Mouse (Mus musculus) liver, embryonic 12.5 days (tissue): ENCODE measurements around the gene Comtd1. TPM values are rescaled to one million over a fixed set of nuclear protein-coding genes. Genes with fewer than 3 reads are reported as not detected.
A peak's percentile ranks its signal among the peaks of the same experiment; 100 is the strongest.

ENCODE experiments used
- ATAC-seq: fragments of 200-750 bp; cut with Nextera tagmentation; 2 replicates; pipeline ENCODE4 v1.8.0; 2017; ENCODE audit warnings: moderate number of reproducible peaks, mild to moderate bottlenecking, moderate library complexity
- H3K27ac ChIP-seq: fragments of 300-500 bp; sonication (generic); 2 replicates; pipeline ENCODE4 v1.5.1; 2016; ENCODE audit warnings: mild to moderate bottlenecking
- H3K27me3 ChIP-seq: fragments of 300-500 bp; sonication (generic); replicated peaks from 2 replicates; pipeline ENCODE4 v1.6.1; 2016; ENCODE audit warnings: mild to moderate bottlenecking, moderate library complexity
- H3K36me3 ChIP-seq: fragments of 300-500 bp; sonication (generic); 2 replicates; pipeline ENCODE4 v1.6.1; 2016; ENCODE audit warnings: mild to moderate bottlenecking, moderate library complexity
- H3K4me1 ChIP-seq: fragments of 300-500 bp; sonication (generic); 2 replicates; pipeline ENCODE4 v1.6.1; 2016
- H3K4me2 ChIP-seq: fragments of 300-500 bp; sonication (generic); 2 replicates; pipeline ENCODE4 v1.6.1; 2016; ENCODE audit warnings: mild to moderate bottlenecking, moderate library complexity
- H3K4me3 ChIP-seq: fragments of 300-500 bp; sonication (generic); 2 replicates; pipeline ENCODE4 v1.5.1; 2016; ENCODE audit warnings: mild to moderate bottlenecking, moderate library complexity
- H3K9ac ChIP-seq: fragments of 300-500 bp; sonication (generic); 2 replicates; pipeline ENCODE4 v1.6.1; 2016; ENCODE audit warnings: mild to moderate bottlenecking, moderate library complexity
- H3K9me3 ChIP-seq: fragments of 300-500 bp; sonication (generic); replicated peaks from 2 replicates; pipeline ENCODE4 v1.6.1; 2016; ENCODE audit warnings: mild to moderate bottlenecking, moderate library complexity
- WGBS: fragments of 180-500 bp; shearing (Covaris S2); methylation state at CpG from one replicate; pipeline ENCODE4 v1.1.7; 2016; ENCODE audit not compliant: insufficient replicate concordance; 5-methylcytosine and 5-hydroxymethylcytosine counted together
- polyA plus RNA-seq: library from polyadenylated mRNA; unstranded; fragments of >200 nt; fragmentation: Nextera tagmentation; extraction: Ambion mirVana; gene quantifications from 2 replicates; pipeline ENCODE4 v1.2.1, GENCODE M21; 2016

Comtd1 gene
- polyA plus RNA-seq, 1 experiment from 2014 or later, result 41.3 TPM

- ATAC-seq, result peak; percentile 58
- Histone ChIP-seq H3K4me1 (peaks cover 91% of the 10 kb centered on the region), H3K36me3 (peaks cover 16% of the 10 kb centered on the region), H3K4me2 (peak overlapping the region; percentile 59), H3K9ac (peak overlapping the region; percentile 49), H3K27me3 (no peaks in the 10 kb centered on the region), H3K4me3 (peak overlapping the region; percentile 16), H3K27ac (peak overlapping the region; percentile 92), H3K9me3 (no peaks in the 10 kb centered on the region)
- WGBS, result 43% methylated on average over 24 of the region's 24 CpGs
Measured at GRCm38 (mm10) chr14:21850419-21851127, 1.8 kb upstream of the Comtd1 start.

GRCm38 (mm10) chr14:21849524-21850418 is 994 bp upstream of the Comtd1 start:
- WGBS, result 65% methylated on average over 13 of the region's 13 CpGs
- Histone ChIP-seq H3K4me1 (peaks cover 93% of the 10 kb centered on the region), H3K27ac (peak overlapping the region; percentile 92), H3K9me3 (no peaks in the 10 kb centered on the region), H3K9ac (peak overlapping the region; percentile 49), H3K4me3 (peak overlapping the region; percentile 16), H3K4me2 (peak overlapping the region; percentile 59), H3K36me3 (peaks cover 24% of the 10 kb centered on the region), H3K27me3 (no peaks in the 10 kb centered on the region)
- ATAC-seq, result peak; percentile 28

- peaks cover 93% of the 10 kb centered on the region for H3K4me1 ChIP-seq
- H3K4me2 ChIP-seq, result peak overlapping the region; percentile 100
- WGBS, result under 1% methylated on average over 50 of the region's 50 CpGs
- peaks cover 46% of the 10 kb centered on the region for H3K36me3 ChIP-seq
- peak; percentile 7; the same call in 1 of the 2 replicates for ATAC-seq
- H3K27ac ChIP-seq, result peak overlapping the region; percentile 90
- H3K9ac ChIP-seq, result peak overlapping the region; percentile 87
- peak overlapping the region; percentile 74 for H3K4me3 ChIP-seq
- H3K9me3 ChIP-seq, result no peaks in the 10 kb centered on the region
- no peaks in the 10 kb centered on the region for H3K27me3 ChIP-seq
Measured at GRCm38 (mm10) chr14:21847381-21848165, 1.2 kb downstream of the Comtd1 start.

- Histone ChIP-seq H3K36me3 (peaks cover 53% of the 10 kb centered on the region), H3K9me3 (no peaks in the 10 kb centered on the region), H3K4me3 (peak overlapping the region; percentile 74), H3K27me3 (no peaks in the 10 kb centered on the region), H3K9ac (peak overlapping the region; percentile 87; the same call in 1 of the 2 replicates), H3K4me2 (peak overlapping the region; percentile 100), H3K4me1 (peaks cover 93% of the 10 kb centered on the region), H3K27ac (peak overlapping the region; percentile 90)
- 18% methylated on average over 10 of the region's 10 CpGs for WGBS
- no peak for ATAC-seq
Measured at GRCm38 (mm10) chr14:21846827-21847380, 1.9 kb downstream of the Comtd1 start.

DNA sequence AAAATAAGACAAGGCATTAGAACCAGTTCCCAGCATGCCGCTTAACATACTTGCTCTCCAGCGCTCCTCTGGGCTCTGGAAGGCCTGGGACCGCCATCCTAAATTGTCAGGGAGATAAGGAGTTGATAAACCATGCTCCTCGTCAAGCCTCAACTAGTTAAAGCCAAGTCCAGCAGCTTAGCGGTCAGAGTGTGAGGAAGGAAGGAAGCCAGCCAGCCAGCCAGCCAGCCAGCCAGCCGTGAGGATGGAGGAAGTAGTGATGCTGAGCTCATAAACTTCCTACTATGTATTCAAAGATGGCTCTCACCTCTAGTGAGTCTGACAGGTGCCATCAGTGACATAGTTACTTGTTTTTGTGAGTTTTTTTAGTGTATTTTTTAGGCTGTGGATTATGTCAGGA is 5.5 kb downstream of the Comtd1 start:
- no peak for ATAC-seq
- Histone ChIP-seq H3K9ac (no peak overlapping the region), H3K36me3 (peaks cover 89% of the 10 kb centered on the region), H3K27me3 (no peaks in the 10 kb centered on the region), H3K27ac (peak overlapping the region; percentile 56), H3K4me1 (peaks cover 60% of the 10 kb centered on the region), H3K4me2 (no peak overlapping the region), H3K4me3 (no peak overlapping the region), H3K9me3 (no peaks in the 10 kb centered on the region)
- 35% methylated on average over 6 of the region's 6 CpGs for WGBS

- peaks cover 48% of the 10 kb centered on the region for H3K4me1 ChIP-seq
- no peak overlapping the region for H3K4me2 ChIP-seq
- no peaks in the 10 kb centered on the region for H3K9me3 ChIP-seq
- peak overlapping the region; percentile 56 for H3K27ac ChIP-seq
- peaks cover 100% of the 10 kb centered on the region for H3K36me3 ChIP-seq
- no peaks in the 10 kb centered on the region for H3K27me3 ChIP-seq
- WGBS, result 67% methylated on average over 5 of the region's 5 CpGs
- no peak overlapping the region for H3K9ac ChIP-seq
- no peak for ATAC-seq
- no peak overlapping the region for H3K4me3 ChIP-seq
Measured at GRCm38 (mm10) chr14:21841819-21842592, 6.8 kb downstream of the Comtd1 start.

GRCm38 (mm10) chr14:21838336-21839017 is 10.3 kb downstream of the Comtd1 start:
- H3K36me3 ChIP-seq, result peaks cover 100% of the 10 kb centered on the region
- H3K9me3 ChIP-seq, result no peaks in the 10 kb centered on the region
- H3K4me3 ChIP-seq, result no peak overlapping the region
- 86% methylated on average over 8 of the region's 8 CpGs for WGBS
- no peak overlapping the region for H3K27ac ChIP-seq
- ATAC-seq, result no peak
- H3K4me1 ChIP-seq, result peaks cover 32% of the 10 kb centered on the region
- H3K9ac ChIP-seq, result no peak overlapping the region
- no peaks in the 10 kb centered on the region for H3K27me3 ChIP-seq
- H3K4me2 ChIP-seq, result no peak overlapping the region

DNA sequence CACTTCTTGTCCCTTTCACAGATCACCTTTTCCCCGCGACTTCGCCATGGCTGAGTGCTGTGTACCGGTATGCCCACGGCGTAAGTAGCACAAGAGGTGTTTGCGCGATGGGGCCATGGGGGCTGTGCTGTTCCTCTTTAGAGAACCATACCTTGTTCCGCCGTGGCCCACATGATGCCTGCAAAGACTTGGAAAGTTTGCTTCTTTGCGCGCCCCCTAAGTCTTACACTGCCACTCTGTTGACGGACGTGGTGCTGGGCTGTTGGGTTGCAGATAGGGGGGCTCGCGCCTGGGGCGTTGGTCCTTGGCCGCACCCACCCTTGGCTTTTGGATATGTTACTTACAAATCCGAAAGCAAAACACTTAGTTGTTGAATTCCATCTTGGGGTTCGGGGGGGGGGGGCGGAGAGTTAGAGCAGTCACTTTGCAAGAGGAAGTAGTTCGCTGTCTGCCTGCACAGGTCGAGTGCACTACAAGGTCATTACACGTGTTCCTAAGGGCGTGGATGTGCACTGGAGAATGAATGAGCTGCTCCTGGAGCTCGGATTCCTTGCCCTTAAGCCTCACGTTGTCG is 16.9 kb downstream of the Comtd1 start:
- peaks cover 70% of the 10 kb centered on the region for H3K4me1 ChIP-seq
- no peaks in the 10 kb centered on the region for H3K9me3 ChIP-seq
- peak overlapping the region; percentile 96 for H3K4me3 ChIP-seq
- H3K4me2 ChIP-seq, result peak overlapping the region; percentile 81
- peak overlapping the region; percentile 93 for H3K27ac ChIP-seq
- ATAC-seq, result peak; percentile 1; the same call in 1 of the 2 replicates
- H3K9ac ChIP-seq, result peak overlapping the region; percentile 95
- under 1% methylated on average over 28 of the region's 28 CpGs for WGBS
- H3K36me3 ChIP-seq, result peaks cover 43% of the 10 kb centered on the region
- no peaks in the 10 kb centered on the region for H3K27me3 ChIP-seq

DNA sequence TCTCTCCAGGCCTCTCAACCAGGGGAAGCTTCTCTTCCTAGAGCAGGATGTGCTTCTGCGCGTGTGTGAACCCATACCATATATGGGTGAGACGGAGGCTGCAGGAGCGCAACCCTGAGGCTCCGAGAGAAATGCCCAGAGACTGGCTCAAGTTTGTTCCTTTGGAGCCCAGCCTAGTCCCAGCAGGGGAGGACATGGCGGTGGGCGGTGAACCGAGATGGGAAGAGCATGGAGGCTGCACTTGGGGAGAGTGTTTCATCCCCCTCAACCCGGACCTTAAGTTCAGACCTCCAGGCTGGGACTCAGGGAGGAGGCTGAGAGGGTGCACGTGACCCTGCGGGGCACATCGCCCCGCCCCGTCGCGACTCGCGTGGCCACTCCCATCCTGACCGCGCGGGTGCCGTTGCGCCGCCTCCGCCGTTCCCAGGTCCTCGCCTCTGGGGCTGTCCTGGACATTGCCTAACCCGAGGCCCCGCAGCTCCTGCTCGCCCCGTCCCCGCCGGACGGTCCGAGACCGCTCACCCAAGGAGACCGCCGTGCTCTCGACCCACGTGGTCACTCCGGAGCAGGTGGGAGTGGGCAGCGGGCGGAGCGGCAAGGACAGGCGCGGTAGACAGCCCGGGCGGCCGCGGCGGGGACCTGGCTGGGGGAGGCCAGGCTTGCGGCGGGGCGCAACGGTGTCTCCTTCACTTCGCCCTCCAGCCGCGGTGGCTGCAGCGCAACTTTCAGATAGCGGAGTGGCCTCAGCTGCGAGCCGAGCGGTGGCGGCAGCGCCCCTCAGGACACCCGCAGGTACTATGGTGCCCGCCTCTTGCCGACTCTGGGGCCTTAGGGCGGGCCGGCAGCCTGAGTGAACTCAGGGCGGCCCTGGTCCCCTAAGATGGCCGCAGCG is 17.7 kb downstream of the Comtd1 start:
- ATAC-seq, result peak; percentile 96
- peak overlapping the region; percentile 95 for H3K9ac ChIP-seq
- H3K4me3 ChIP-seq, result peak overlapping the region; percentile 96
- H3K27ac ChIP-seq, result peak overlapping the region; percentile 93
- peaks cover 78% of the 10 kb centered on the region for H3K4me1 ChIP-seq
- no peaks in the 10 kb centered on the region for H3K27me3 ChIP-seq
- under 1% methylated on average over 72 of the region's 73 CpGs for WGBS
- peaks cover 35% of the 10 kb centered on the region for H3K36me3 ChIP-seq
- no peaks in the 10 kb centered on the region for H3K9me3 ChIP-seq
- peak overlapping the region; percentile 81 for H3K4me2 ChIP-seq
